Mouse (Mus musculus): Measurements from ENCODE around the gene S100a3.

GRCm38 (mm10) chr3:90598212-90598611 lies 37.8 kb downstream of the S100a3 start:
- no peak for TF ChIP-seq CTCF (IDR thresholded peaks at IDR 0.05)
- TF ChIP-seq EP300 (IDR thresholded peaks at IDR 0.05) = no peak

Measured in lung, postnatal 0 days (tissue).